Mouse (Mus musculus) lung, postnatal 0 days (tissue): ENCODE measurements around the gene Gadd45gip1. TPM values are rescaled to one million over a fixed set of nuclear protein-coding genes. Genes with fewer than 3 reads are reported as not detected.
A peak's percentile ranks its signal among the peaks of the same experiment; 100 is the strongest.

ENCODE experiments used
- ATAC-seq: fragments of 200-750 bp; cut with Nextera tagmentation; 2 replicates; pipeline ENCODE4 v1.8.0; 2017; ENCODE audit warnings: moderate library complexity
- DNase-seq: peaks from one replicate; pipeline ENCODE4 v3.0.0-alpha.2; 2016; ENCODE audit warnings: low spot score
- H3K27ac ChIP-seq: fragments of 300-500 bp; sonication (generic); 2 replicates; pipeline ENCODE4 v1.5.1; 2014; ENCODE audit warnings: antibody characterized with exemption, mild to moderate bottlenecking, low read length, mixed read lengths
- H3K27me3 ChIP-seq: fragments of 300-500 bp; sonication (generic); replicated peaks from 2 replicates; pipeline ENCODE4 v1.6.1; 2014; ENCODE audit warnings: low read length, mixed read lengths; ENCODE audit not compliant: insufficient read depth
- H3K36me3 ChIP-seq: fragments of 300-500 bp; sonication (generic); 2 replicates; pipeline ENCODE4 v1.6.1; 2014; ENCODE audit warnings: low read length, mixed read lengths; ENCODE audit not compliant: insufficient read depth
- H3K4me1 ChIP-seq: fragments of 300-500 bp; sonication (generic); 2 replicates; pipeline ENCODE4 v1.6.1; 2014; ENCODE audit warnings: antibody characterized with exemption, low read depth, low read length, mixed read lengths; ENCODE audit not compliant: insufficient read depth
- H3K4me2 ChIP-seq: fragments of 300-500 bp; sonication (generic); replicated peaks from 2 replicates; pipeline ENCODE4 v1.6.1; 2014; ENCODE audit warnings: low read depth, mild to moderate bottlenecking, low read length, moderate library complexity, mixed read lengths
- H3K4me3 ChIP-seq: fragments of 300-500 bp; sonication (generic); 2 replicates; pipeline ENCODE4 v1.5.1; 2014; ENCODE audit warnings: low read depth, low read length
- H3K9ac ChIP-seq: fragments of 300-500 bp; sonication (generic); replicated peaks from 2 replicates; pipeline ENCODE4 v1.6.1; 2014; ENCODE audit warnings: low read depth, mild to moderate bottlenecking
- H3K9me3 ChIP-seq: fragments of 300-500 bp; sonication (generic); 2 replicates; pipeline ENCODE4 v1.6.1; 2016; ENCODE audit warnings: low read length, mixed read lengths
- CTCF ChIP-seq: IDR thresholded peaks from 2 replicates; pipeline ENCODE4 v1.5.1; 2016; ENCODE audit warnings: antibody characterized with exemption, mild to moderate bottlenecking
- EP300 ChIP-seq: IDR thresholded peaks from 2 replicates; pipeline ENCODE4 v1.6.1; 2016; ENCODE audit warnings: antibody characterized with exemption, mild to moderate bottlenecking, control low read depth
- WGBS: fragments of 180-500 bp; shearing (Covaris S2); extraction: QIAGEN DNeasy Blood & Tissue Kit; methylation state at CpG from one replicate; pipeline ENCODE4 v1.1.7; 2014; 5-methylcytosine and 5-hydroxymethylcytosine counted together
- polyA plus RNA-seq: library from polyadenylated mRNA; unstranded; fragments of >200 nt; fragmentation: Nextera tagmentation; extraction: Ambion mirVana; gene quantifications from 2 replicates; pipeline ENCODE4 v1.2.1, GENCODE M21; 2015

Gadd45gip1 gene
- 24.4 and 24.8 TPM in 2 replicates for polyA plus RNA-seq

GRCm38 (mm10) chr8:84831490-84831889 is at the start of gene Gadd45gip1:
Gene Gadd45gip1 (plus strand): TSS chr8:84831522.
- H3K9ac ChIP-seq, result peak within 1 kb of the TSS; percentile 88
- WGBS, result 62% methylated on average over 11 of the region's 11 CpGs
- H3K4me3 ChIP-seq, result peak within 1 kb of the TSS; percentile 90
- H3K27ac ChIP-seq, result peak within 1 kb of the TSS; percentile 87
- TF ChIP-seq EP300 (0 out of 2 replicates have a peak, but pooled peaks have one; percentile 17), CTCF (peak; percentile 29)
- peaks cover 17% of the 10 kb centered on the region for H3K36me3 ChIP-seq
- ATAC-seq (peak; percentile 34; the same call in 1 of the 2 replicates), DNase-seq (no peak)
- H3K4me2 ChIP-seq, result peak within 1 kb of the TSS; percentile 93
- H3K4me1 ChIP-seq, result peaks cover 4% of the 10 kb centered on the region; the same call in 1 of the 2 replicates
- H3K27me3 ChIP-seq, result no peaks in the 10 kb centered on the region
- H3K9me3 ChIP-seq, result no peaks in the 10 kb centered on the region

DNA sequence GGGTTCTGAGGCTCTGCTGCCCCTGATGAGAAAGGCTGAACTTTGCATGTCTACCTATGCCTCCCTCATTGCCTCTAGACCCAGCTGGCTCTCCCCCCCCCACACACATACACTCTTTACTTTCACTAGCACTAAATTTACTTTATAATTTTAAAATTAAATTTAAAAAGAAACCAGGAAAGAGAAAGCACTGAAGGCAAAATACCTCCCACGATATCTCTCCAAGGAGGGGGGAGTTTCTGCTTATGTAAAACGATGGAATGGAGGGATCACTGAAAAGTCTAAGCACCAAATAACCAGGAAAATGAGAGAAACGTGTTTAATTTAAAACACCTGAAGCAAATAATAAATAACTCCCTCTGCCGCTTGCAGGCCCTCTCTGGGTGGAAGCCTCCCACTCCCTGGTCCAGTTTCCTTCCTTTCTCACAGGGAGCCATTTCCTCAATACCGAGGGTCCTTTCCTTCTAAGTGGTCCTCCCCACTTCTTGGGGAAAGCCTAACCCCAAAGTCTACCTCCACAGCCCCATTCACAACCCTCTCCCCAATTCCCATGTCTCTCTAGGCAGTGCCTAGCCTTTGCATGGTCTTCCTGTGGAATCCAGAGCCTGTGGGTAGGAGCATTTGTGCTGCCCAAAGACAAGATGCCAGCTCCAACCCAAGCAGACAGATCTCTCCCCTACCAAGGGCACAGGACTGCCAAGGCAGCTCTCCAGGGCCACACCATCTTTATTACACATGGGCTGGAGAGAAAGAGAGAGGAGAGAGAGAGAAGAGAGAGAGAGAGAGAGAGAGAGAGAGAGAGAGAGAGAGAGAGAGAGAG is 49.4 kb upstream of the Gadd45gip1 start:
- 64% methylated on average over 5 of the region's 5 CpGs for WGBS
- 0 out of 2 replicates have a peak, but pooled peaks cover 3% of the 10 kb centered on the region for H3K27me3 ChIP-seq
- no peaks in the 10 kb centered on the region for H3K9me3 ChIP-seq
- H3K4me3 ChIP-seq, result no peak overlapping the region
- ATAC-seq, result no peak
- peaks cover 16% of the 10 kb centered on the region for H3K4me1 ChIP-seq
- H3K27ac ChIP-seq, result no peak overlapping the region
- DNase-seq, result no peak
- H3K4me2 ChIP-seq, result no peak overlapping the region
- no peak overlapping the region for H3K9ac ChIP-seq
- TF ChIP-seq CTCF (no peak), EP300 (no peak)
- H3K36me3 ChIP-seq, result no peaks in the 10 kb centered on the region

DNA sequence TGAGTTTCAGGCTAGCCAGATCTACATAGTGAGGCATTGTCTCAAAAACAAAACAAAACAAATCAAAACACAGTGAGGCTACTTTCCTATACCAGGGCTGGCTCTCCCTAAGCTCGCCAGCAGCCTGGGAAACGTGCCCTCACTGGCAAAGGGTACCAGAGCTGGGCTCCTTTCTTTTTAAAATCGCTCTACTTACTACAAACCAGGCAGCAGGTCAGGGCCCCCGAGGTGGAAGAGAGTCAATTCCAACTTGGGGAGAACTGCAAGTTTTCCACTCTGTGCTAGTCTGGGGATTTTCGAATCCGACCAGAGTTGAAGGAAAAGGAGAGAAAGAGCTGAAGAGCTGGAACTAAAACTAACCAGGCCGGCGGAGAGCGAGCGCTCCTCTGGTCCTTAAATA is 48.6 kb upstream of the Gadd45gip1 start:
- H3K4me1 ChIP-seq, result peaks cover 16% of the 10 kb centered on the region
- no peak for TF ChIP-seq CTCF
- no peak for TF ChIP-seq EP300

GRCm38 (mm10) chr8:84783198-84783918 is 48.0 kb upstream of the Gadd45gip1 start:
- H3K9me3 ChIP-seq, result no peaks in the 10 kb centered on the region
- H3K36me3 ChIP-seq, result no peaks in the 10 kb centered on the region
- ATAC-seq (no peak), DNase-seq (no peak)
- H3K9ac ChIP-seq, result no peak overlapping the region
- H3K4me3 ChIP-seq, result no peak overlapping the region
- peaks cover 23% of the 10 kb centered on the region for H3K4me1 ChIP-seq
- WGBS, result 58% methylated on average over 11 of the region's 11 CpGs
- H3K27me3 ChIP-seq, result 0 out of 2 replicates have a peak, but pooled peaks cover 3% of the 10 kb centered on the region
- TF ChIP-seq CTCF, result no peak
- TF ChIP-seq EP300, result no peak
- H3K27ac ChIP-seq, result no peak overlapping the region
- no peak overlapping the region for H3K4me2 ChIP-seq

More for the DNA sequence above, 48.6 kb upstream of the Gadd45gip1 start:
- Histone ChIP-seq H3K4me3 (no peak overlapping the region), H3K36me3 (no peaks in the 10 kb centered on the region), H3K27ac (no peak overlapping the region), H3K9me3 (no peaks in the 10 kb centered on the region), H3K4me2 (no peak overlapping the region), H3K9ac (no peak overlapping the region), H3K27me3 (0 out of 2 replicates have a peak, but pooled peaks cover 3% of the 10 kb centered on the region)
- no peak for ATAC-seq
- 67% methylated on average over 10 of the region's 10 CpGs for WGBS
- no peak for DNase-seq

GRCm38 (mm10) chr8:84783919-84784581 is 47.3 kb upstream of the Gadd45gip1 start:
- TF ChIP-seq EP300 (no peak), CTCF (no peak)
- WGBS, result 14% methylated on average over 32 of the region's 33 CpGs
- no peaks in the 10 kb centered on the region for H3K9me3 ChIP-seq
- ATAC-seq (no peak), DNase-seq (no peak)
- no peak overlapping the region for H3K9ac ChIP-seq
- peak overlapping the region; percentile 50 for H3K4me2 ChIP-seq
- H3K36me3 ChIP-seq, result no peaks in the 10 kb centered on the region
- peak overlapping the region; percentile 8 for H3K4me3 ChIP-seq
- H3K27ac ChIP-seq, result no peak overlapping the region
- peaks cover 29% of the 10 kb centered on the region for H3K4me1 ChIP-seq
- 0 out of 2 replicates have a peak, but pooled peaks cover 3% of the 10 kb centered on the region for H3K27me3 ChIP-seq
